Mouse (Mus musculus) neural tube, embryonic 12.5 days (tissue): Measurements from ENCODE around the gene Epc2. TPM values are rescaled to one million over a fixed set of nuclear protein-coding genes. Genes with fewer than 3 reads are reported as not detected.
"Not testable (repeated sequence)": the region's sequence is repeated elsewhere in the genome, so short reads cannot be mapped to it uniquely, and the experiment has no call there.

Source experiments
- ATAC-seq: fragments of 200-750 bp; cut with Nextera tagmentation; 2 replicates; pipeline ENCODE4 v1.8.0; 2017; ENCODE audit warnings: low read depth, mild to moderate bottlenecking, moderate TSS enrichment, moderate library complexity; ENCODE audit not compliant: low FRiP score
- H3K27ac ChIP-seq: fragments of 300-500 bp; sonication (generic); 2 replicates; pipeline ENCODE4 v1.5.1; 2016
- H3K27me3 ChIP-seq: fragments of 300-500 bp; sonication (generic); replicated peaks from 2 replicates; pipeline ENCODE4 v1.6.1; 2016; ENCODE audit warnings: mild to moderate bottlenecking
- H3K36me3 ChIP-seq: fragments of 300-500 bp; sonication (generic); 2 replicates; pipeline ENCODE4 v1.6.1; 2016; ENCODE audit warnings: mild to moderate bottlenecking
- H3K4me1 ChIP-seq: fragments of 300-500 bp; sonication (generic); 2 replicates; pipeline ENCODE4 v1.6.1; 2016
- H3K4me2 ChIP-seq: fragments of 300-500 bp; sonication (generic); replicated peaks from 2 replicates; pipeline ENCODE4 v1.6.1; 2016; ENCODE audit warnings: mild to moderate bottlenecking
- H3K4me3 ChIP-seq: fragments of 300-500 bp; sonication (generic); 2 replicates; pipeline ENCODE4 v1.5.1; 2016
- H3K9ac ChIP-seq: fragments of 300-500 bp; sonication (generic); 2 replicates; pipeline ENCODE4 v1.6.1; 2016; ENCODE audit warnings: mild to moderate bottlenecking
- H3K9me3 ChIP-seq: fragments of 300-500 bp; sonication (generic); 2 replicates; pipeline ENCODE4 v1.6.1; 2016; ENCODE audit warnings: mild to moderate bottlenecking
- WGBS: fragments of 180-500 bp; shearing (Covaris S2); methylation state at CpG from one replicate; pipeline ENCODE4 v1.1.7; 2016; 5-methylcytosine and 5-hydroxymethylcytosine counted together
- polyA plus RNA-seq: library from polyadenylated mRNA; unstranded; fragments of >200 nt; fragmentation: Nextera tagmentation; extraction: Ambion mirVana; gene quantifications from 2 replicates; pipeline ENCODE4 v1.2.1, GENCODE M21; 2016

Gene Epc2
- polyA plus RNA-seq, 1 experiment from 2014 or later: 12.1 TPM

GRCm38 (mm10) chr2:49483382-49483781, 32.1 kb downstream of the Epc2 start:
- H3K9me3 ChIP-seq: no peaks in the 10 kb centered on the region
- H3K4me3 ChIP-seq: no peak overlapping the region
- 97% methylated on average over 5 of the region's 5 CpGs for WGBS
- H3K4me1 ChIP-seq: no peaks in the 10 kb centered on the region
- no peak overlapping the region for H3K4me2 ChIP-seq
- H3K27me3 ChIP-seq: no peaks in the 10 kb centered on the region
- H3K27ac ChIP-seq: no peak overlapping the region
- no peak overlapping the region for H3K9ac ChIP-seq
- no peak for ATAC-seq
- no peaks in the 10 kb centered on the region for H3K36me3 ChIP-seq

DNA sequence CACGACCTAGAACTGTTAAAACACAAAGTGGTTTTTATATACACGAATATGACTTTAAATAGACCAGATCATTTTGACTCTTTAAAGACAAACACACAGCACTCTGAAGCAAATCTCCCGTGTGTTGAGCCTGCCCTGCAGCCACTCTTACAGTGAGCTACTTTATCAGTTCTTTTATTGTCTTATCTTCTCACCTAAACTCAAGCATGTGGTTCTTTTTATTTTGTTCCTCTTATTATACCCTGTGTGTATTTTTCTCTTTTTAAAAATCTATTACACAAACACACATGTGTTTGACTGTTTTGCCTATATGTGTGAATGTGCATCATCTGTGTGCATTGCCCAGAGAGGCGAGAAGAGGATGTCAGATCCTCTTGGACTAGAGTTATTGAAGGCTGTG, 50.1 kb downstream of the Epc2 start:
- H3K4me2 ChIP-seq: no peak overlapping the region
- WGBS: 61% methylated on average over 4 of the region's 4 CpGs
- H3K9ac ChIP-seq: no peak overlapping the region
- no peaks in the 10 kb centered on the region for H3K4me1 ChIP-seq
- no peak for ATAC-seq
- H3K36me3 ChIP-seq: no peaks in the 10 kb centered on the region
- H3K27ac ChIP-seq: no peak overlapping the region
- H3K9me3 ChIP-seq: no peaks in the 10 kb centered on the region
- no peak overlapping the region for H3K4me3 ChIP-seq
- no peaks in the 10 kb centered on the region for H3K27me3 ChIP-seq

- Histone ChIP-seq H3K4me1 (no peaks in the 10 kb centered on the region), H3K27ac (no peak overlapping the region), H3K27me3 (no peaks in the 10 kb centered on the region), H3K36me3 (no peaks in the 10 kb centered on the region), H3K4me3 (no peak overlapping the region), H3K9ac (no peak overlapping the region), H3K9me3 (no peaks in the 10 kb centered on the region), H3K4me2 (no peak overlapping the region)
- 66% methylated on average over 3 of the region's 3 CpGs for WGBS
- no peak for ATAC-seq
Observed at GRCm38 (mm10) chr2:49503596-49503995, 52.3 kb downstream of the Epc2 start.

GRCm38 (mm10) chr2:49505151-49505550, 53.9 kb downstream of the Epc2 start:
- H3K27ac ChIP-seq, H3K9ac ChIP-seq, H3K9me3 ChIP-seq, H3K36me3 ChIP-seq, H3K4me3 ChIP-seq, H3K27me3 ChIP-seq, ATAC-seq, H3K4me2 ChIP-seq, H3K4me1 ChIP-seq: not testable (repeated sequence)
- WGBS: 72% methylated on average over 1 of the region's 1 CpGs

DNA sequence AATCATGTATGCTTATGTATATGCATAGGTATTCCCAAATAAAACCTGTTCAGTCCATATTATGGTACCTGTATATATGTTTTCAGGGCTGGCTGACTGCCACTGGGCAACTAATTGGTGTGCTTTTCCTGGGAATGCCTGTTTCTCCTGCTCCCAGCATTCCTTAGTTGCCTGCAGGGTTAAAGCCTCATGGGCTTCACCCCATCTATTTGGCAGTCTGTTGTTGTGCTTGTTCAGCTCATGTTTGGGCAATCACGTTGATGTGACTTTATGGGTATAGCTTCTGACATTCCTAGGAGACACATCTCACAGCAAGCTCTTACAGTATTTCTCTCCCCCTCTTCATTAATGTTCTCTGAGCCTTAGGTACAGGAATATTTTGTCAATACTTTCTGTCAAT, 59.5 kb downstream of the Epc2 start:
- no peak for ATAC-seq
- Histone ChIP-seq H3K4me1 (peaks cover 8% of the 10 kb centered on the region; the same call in 1 of the 2 replicates), H3K27ac (no peak overlapping the region), H3K9me3 (no peaks in the 10 kb centered on the region), H3K27me3 (no peaks in the 10 kb centered on the region), H3K4me3 (no peak overlapping the region), H3K4me2 (no peak overlapping the region), H3K9ac (no peak overlapping the region), H3K36me3 (no peaks in the 10 kb centered on the region)
- WGBS: 30% methylated on average over 1 of the region's 1 CpGs

GRCm38 (mm10) chr2:49516011-49516410, 64.7 kb downstream of the Epc2 start:
- H3K36me3 ChIP-seq: no peaks in the 10 kb centered on the region
- H3K4me1 ChIP-seq: no peaks in the 10 kb centered on the region
- H3K4me3 ChIP-seq: no peak overlapping the region
- no peak overlapping the region for H3K4me2 ChIP-seq
- no peak for ATAC-seq
- no peak overlapping the region for H3K9ac ChIP-seq
- WGBS: 85% methylated on average over 2 of the region's 2 CpGs
- H3K9me3 ChIP-seq: no peaks in the 10 kb centered on the region
- no peaks in the 10 kb centered on the region for H3K27me3 ChIP-seq
- H3K27ac ChIP-seq: no peak overlapping the region

DNA sequence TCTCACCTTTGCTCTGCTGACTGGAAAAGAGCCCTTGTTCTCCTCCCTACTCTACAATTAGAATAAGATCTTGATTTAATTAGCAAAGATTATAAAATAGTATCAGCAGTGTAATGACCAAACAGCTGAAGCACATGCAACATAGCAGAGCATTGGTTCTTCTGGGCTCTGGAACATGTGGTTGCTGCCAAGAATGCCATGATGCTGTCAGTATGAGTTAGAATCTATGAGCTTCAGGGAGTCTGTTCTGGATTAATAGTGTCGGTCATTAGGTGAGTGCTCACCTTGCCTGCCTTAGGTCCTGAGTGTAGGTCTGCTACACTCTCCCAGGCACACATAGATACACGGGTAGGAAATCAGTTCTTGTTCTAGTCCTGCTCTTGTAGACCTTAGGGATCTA, 69.1 kb downstream of the Epc2 start:
- Histone ChIP-seq H3K9ac (no peak overlapping the region), H3K36me3 (0 out of 2 replicates have a peak, but pooled peaks cover 3% of the 10 kb centered on the region), H3K4me1 (no peaks in the 10 kb centered on the region), H3K27me3 (no peaks in the 10 kb centered on the region), H3K27ac (no peak overlapping the region), H3K4me2 (no peak overlapping the region), H3K9me3 (no peaks in the 10 kb centered on the region), H3K4me3 (no peak overlapping the region)
- WGBS: 85% methylated on average over 2 of the region's 2 CpGs
- no peak for ATAC-seq

- WGBS: 65% methylated on average over 1 of the region's 1 CpGs
- no peak for ATAC-seq
- no peak overlapping the region for H3K4me2 ChIP-seq
- H3K9me3 ChIP-seq: no peaks in the 10 kb centered on the region
- H3K36me3 ChIP-seq: 0 out of 2 replicates have a peak, but pooled peaks cover 3% of the 10 kb centered on the region
- no peak overlapping the region for H3K9ac ChIP-seq
- H3K27ac ChIP-seq: no peak overlapping the region
- H3K4me3 ChIP-seq: no peak overlapping the region
- no peaks in the 10 kb centered on the region for H3K27me3 ChIP-seq
- H3K4me1 ChIP-seq: no peaks in the 10 kb centered on the region
Observed at GRCm38 (mm10) chr2:49520989-49521388, 69.7 kb downstream of the Epc2 start.

DNA sequence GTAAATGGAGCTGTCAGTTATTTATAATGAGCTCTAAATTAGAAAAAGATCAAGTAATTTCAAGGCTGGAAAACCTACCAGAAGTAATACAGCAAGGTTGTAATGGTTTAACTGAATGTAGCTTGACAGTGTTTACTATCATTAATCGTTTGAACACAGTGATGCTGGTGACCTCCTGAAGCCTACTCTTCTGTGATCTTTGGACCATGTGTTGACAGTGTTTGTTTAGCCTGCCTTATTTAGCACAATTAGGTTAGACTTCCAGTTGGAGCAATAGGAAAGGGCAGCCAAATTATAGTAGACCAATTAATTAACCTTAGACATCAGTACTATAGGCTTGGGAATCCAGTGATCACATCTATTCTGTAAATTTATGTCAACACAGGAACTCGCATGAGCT, 70.3 kb downstream of the Epc2 start:
- ATAC-seq: no peak
- WGBS: 89% methylated on average over 2 of the region's 2 CpGs
- H3K27me3 ChIP-seq: no peaks in the 10 kb centered on the region

DNA sequence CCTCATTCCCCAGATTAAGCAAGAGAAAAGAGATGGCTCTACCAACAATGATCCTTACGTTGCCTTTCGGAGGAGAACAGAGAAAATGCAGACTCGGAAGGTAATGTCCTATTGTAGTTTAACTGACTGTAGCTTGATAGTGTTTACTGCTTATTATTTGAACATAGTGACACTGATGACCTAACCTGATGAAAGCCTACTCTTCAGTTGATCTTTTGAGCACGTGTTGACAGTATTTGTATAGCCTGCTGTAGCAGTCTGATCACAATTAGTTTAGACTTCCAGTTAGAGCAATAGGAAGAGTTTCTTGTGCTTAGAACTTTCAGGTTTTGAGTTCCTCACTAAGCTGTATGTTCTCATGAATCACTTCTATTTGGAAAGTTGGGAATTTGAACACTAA, 71.3 kb downstream of the Epc2 start:
- no peaks in the 10 kb centered on the region for H3K4me1 ChIP-seq
- 82% methylated on average over 4 of the region's 4 CpGs for WGBS
- 0 out of 2 replicates have a peak, but pooled peaks cover 3% of the 10 kb centered on the region for H3K36me3 ChIP-seq
- H3K9ac ChIP-seq: no peak overlapping the region
- H3K4me2 ChIP-seq: no peak overlapping the region
- no peaks in the 10 kb centered on the region for H3K9me3 ChIP-seq
- no peak for ATAC-seq
- no peaks in the 10 kb centered on the region for H3K27me3 ChIP-seq
- H3K27ac ChIP-seq: no peak overlapping the region
- no peak overlapping the region for H3K4me3 ChIP-seq

More for the DNA sequence above, 70.3 kb downstream of the Epc2 start:
- Histone ChIP-seq H3K4me2 (no peak overlapping the region), H3K4me1 (no peaks in the 10 kb centered on the region), H3K36me3 (0 out of 2 replicates have a peak, but pooled peaks cover 3% of the 10 kb centered on the region), H3K4me3 (no peak overlapping the region), H3K27ac (no peak overlapping the region), H3K9me3 (no peaks in the 10 kb centered on the region), H3K9ac (no peak overlapping the region)

GRCm38 (mm10) chr2:49537147-49537546, 85.9 kb downstream of the Epc2 start:
- no peak overlapping the region for H3K4me3 ChIP-seq
- peaks cover 18% of the 10 kb centered on the region for H3K36me3 ChIP-seq
- H3K9me3 ChIP-seq: no peaks in the 10 kb centered on the region
- H3K4me2 ChIP-seq: no peak overlapping the region
- no peak overlapping the region for H3K27ac ChIP-seq
- no peak for ATAC-seq
- H3K4me1 ChIP-seq: no peaks in the 10 kb centered on the region
- 95% methylated on average over 6 of the region's 6 CpGs for WGBS
- H3K9ac ChIP-seq: no peak overlapping the region
- no peaks in the 10 kb centered on the region for H3K27me3 ChIP-seq

DNA sequence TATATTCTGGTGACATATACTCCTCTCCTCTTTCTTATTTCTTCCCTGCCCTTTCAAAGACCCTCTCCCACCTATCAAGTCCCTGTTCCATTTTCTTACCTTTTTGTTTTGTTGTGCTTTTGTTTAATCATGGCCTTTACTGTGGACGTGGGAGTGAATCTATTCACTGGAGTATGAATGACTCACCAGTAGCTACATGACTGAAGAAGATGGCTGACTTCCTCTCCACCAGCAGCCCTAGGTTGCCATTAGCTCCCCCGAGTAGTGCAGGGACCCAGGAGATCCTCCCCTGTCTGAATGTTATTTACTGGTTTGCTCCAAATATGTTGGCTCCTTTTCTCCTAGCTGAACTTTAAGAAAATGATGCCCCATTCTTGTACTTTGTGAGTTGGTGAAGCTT, 86.8 kb downstream of the Epc2 start:
- H3K27me3 ChIP-seq: no peaks in the 10 kb centered on the region
- H3K4me3 ChIP-seq: no peak overlapping the region
- no peak overlapping the region for H3K27ac ChIP-seq
- H3K4me1 ChIP-seq: no peaks in the 10 kb centered on the region
- no peaks in the 10 kb centered on the region for H3K9me3 ChIP-seq
- no peak overlapping the region for H3K9ac ChIP-seq
- 71% methylated on average over 2 of the region's 2 CpGs for WGBS
- ATAC-seq: no peak
- no peak overlapping the region for H3K4me2 ChIP-seq
- peaks cover 18% of the 10 kb centered on the region for H3K36me3 ChIP-seq

DNA sequence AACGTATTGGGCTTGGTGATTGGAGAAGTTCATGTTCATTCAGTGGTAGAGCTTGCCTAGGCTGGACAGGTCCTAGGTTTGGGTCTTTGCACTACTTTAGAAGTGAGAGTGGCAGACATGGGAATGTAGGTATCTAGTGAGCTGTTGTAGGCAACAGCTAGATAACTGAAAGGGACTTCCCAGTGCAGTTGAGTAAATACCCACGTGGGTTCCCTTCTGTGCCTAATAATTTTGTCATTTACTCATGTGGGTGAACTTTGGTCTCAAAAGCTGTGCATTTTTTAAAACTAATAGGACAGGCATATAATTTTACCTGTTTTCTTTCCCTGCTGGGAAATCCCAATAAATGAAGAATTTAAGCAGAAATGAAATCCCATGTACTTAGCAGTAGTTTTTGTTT, 88.5 kb downstream of the Epc2 start:
- H3K27ac ChIP-seq: no peak overlapping the region
- WGBS: 89% methylated on average over 2 of the region's 2 CpGs
- no peaks in the 10 kb centered on the region for H3K27me3 ChIP-seq
- H3K9me3 ChIP-seq: no peaks in the 10 kb centered on the region
- no peak overlapping the region for H3K4me3 ChIP-seq
- peaks cover 18% of the 10 kb centered on the region for H3K36me3 ChIP-seq
- no peaks in the 10 kb centered on the region for H3K4me1 ChIP-seq
- H3K9ac ChIP-seq: no peak overlapping the region
- no peak for ATAC-seq
- no peak overlapping the region for H3K4me2 ChIP-seq
